Mouse (Mus musculus) left cerebral cortex, postnatal 36 days (tissue): ENCODE measurements at regions not wholly inside any gene's neighbourhood (a gene's known extent, or its start where the extent isn't known, plus 50 kb on each side); places are given as distances from the start of the nearest gene placed in this dataset.

Experiments
- DNase-seq, 2 experiments: peaks; one replicate each; pipeline ENCODE4 v3.0.0; 2021 to 2022; ENCODE audit warnings: low spot score in 2 of 2, mixed read lengths in 1 of 2
- intact Hi-C: fragments of 180-260 bp; cut with DNase I; formaldehyde crosslinking; loops from one replicate; pipeline ENCODE4 v1.15.1; 2025

DNA sequence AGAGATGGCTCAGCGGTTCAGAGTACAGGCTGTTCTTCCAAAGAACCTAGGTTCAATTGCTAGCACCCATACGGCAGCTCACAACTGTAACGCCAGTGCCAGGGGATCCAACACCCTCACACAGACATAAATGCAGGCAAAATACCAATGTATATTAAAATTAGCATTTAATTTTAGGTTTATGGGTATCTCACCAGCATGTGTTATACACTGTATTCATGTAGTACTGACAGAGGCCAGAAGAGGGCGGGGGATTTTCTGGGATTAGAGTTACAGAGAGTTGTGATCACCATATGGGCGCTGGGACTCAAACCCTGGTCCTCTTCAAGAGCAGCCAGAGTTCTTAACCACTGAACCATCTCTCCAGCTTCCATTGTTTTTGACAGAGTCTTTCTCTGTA lies 121.8 kb upstream of the Lhx1 start:
- intact Hi-C loops: no loop called here
- no peak for DNase-seq

DNA sequence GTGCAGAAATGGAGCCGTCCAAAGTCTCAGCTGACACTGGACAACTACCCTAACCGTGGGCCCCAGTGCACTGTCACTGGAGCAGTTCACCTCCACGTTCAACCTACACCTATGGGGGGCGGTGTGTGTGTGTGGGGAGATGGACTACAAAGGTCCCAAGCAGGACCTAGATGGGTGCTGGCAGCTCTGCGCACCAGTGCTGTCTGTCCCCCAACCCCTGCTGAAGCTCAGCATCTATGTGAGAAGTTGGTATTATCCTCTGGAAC lies 117.7 kb upstream of the Lhx1 start:
- no peak for DNase-seq
- intact Hi-C loops: no loop called here

DNA sequence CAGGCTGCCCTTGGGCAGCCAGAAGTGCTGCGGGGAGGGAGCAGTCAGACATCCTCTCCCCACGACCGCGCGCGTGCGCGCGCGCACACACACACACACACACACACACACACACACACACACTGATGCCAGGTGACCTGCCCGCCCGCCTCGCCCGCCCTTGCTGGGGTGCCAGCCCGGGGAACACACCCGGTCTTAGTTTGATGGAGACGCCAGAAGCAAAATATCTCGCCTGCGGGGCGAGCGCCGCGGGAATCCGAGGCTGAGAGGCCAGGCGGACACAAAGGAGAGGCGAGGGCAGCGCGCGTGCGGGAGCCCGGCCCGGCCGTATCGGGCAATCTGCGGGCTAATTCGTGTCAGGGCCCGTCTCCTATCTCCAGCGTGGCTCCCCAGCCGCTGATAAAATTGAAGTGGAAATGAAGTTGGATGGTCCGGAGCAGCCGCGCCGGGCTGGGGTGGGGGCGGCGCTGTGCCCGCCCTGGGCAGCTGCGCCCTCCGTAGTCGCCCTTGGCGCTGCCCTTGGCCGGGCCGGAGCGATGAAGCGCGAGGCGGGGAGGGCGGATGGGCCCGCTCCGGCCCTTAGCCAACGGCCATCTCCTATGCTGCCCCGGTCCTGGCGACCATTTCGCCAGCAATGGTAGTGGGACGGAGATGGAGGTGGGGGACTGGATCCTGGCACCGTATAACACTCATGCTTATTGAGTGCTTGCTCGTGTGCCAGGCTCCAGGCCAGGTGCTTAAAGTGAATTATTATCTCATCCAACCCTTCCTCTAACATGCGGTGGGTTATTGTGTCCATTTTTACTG lies 117.2 kb upstream of the Lhx1 start:
- intact Hi-C loops: no loop called here
- DNase-seq: peak; percentile 22 to 46

DNA sequence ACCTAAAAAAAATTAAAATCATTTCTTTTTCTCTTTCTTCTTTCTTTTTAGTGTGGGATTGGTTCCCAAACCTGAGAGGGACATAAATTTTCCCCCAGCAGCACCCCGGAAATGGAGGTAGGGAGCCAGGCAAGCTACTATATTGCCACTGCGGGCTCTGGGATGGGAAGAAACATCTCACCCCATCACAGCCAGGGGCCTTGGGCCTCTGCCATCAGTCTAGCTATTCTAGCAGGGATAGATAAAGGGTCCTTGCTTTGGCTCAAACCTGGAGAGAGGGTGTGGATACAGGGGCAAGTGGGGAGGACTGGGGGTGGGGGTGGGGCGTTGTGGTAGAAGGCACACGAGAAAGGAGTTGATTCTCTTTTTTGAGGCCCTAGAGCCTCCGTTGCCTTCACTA lies 116.3 kb upstream of the Lhx1 start:
- intact Hi-C loops: no loop called here
- no peak for DNase-seq

DNA sequence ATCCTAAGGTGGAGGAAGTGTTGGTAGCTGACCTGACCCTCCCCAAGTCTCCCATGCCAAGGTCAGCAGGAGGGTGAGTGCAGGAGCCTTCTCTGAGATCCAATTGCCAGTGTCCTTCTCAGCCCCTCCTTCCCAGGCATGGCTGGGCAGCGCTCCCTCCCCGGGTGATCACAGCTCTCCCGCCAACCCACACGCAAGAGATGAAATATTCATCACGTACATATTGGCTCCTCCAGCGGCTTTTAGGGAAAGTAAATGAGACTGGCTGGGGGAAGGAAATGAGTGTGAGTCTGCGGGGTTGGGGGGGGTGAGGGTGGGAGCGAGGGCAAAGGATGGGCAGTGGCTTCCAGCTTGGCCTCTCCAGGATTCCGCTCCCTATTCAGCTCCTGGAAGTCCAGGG lies 113.0 kb upstream of the Lhx1 start:
- intact Hi-C loops: no loop called here
- DNase-seq: no peak

DNA sequence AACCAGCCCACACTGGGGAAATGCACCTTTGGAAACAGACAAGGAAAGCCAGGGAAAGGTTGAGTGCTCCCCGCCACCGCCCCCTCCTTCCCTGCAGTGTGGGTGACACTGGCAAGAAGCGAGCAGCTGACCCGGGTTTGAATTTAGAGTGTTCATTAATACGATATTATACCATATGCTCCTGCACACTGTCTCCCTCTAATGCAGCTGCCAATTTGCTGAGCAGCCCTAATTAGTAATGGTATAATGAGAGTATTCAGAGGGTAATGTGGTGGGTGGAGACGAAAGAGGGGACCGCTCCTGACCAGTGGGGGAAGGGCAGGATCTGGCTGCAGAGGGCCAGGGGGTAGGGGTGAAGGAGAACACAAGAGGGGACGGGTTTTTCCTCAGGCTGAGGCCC lies 111.9 kb upstream of the Lhx1 start:
- DNase-seq: no peak
- intact Hi-C loops: no loop called here

DNA sequence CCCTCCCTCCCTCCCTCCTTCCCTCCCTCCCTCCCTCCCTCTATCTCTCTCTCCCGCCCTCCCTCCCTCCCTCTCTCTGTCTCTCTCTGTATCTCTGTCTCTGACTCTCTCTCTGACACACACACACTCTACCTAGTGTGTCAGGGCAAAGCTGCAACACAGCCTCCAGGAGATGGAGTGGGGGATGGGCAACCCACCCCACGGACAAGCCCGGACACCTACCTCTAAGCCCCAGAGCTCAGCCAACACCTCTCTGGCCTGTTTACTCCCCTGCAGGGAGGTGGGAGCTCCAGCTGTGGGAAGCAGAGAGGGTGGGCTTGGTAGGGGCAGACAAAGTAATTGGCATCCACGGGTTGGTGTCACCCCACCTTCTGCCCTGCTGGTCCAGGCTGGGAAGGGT lies 109.7 kb upstream of the Lhx1 start:
- intact Hi-C loops: no loop called here

DNA sequence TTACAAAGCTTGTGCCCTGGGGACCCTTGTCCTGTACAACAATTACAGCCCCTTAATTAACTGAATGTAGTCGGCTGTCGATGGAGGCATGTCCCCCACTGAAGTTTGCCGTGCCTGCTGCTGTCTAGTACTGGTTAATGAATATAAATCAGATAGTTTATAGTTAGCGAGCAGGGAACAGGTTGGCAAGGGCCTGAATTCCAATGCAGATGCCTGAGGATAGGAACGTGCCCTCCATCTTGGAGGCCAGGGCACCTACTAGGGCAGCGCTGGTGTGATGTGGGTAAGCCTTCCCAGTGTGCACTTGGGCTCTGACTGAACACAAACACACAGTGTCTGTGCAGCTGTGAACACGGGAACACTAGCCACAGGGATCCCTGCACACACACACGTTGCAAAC lies 108.0 kb upstream of the Lhx1 start:
- no peak for DNase-seq
- intact Hi-C loops: no loop called here

More for the DNA sequence above, 109.7 kb upstream of the Lhx1 start:
- no peak for DNase-seq

DNA sequence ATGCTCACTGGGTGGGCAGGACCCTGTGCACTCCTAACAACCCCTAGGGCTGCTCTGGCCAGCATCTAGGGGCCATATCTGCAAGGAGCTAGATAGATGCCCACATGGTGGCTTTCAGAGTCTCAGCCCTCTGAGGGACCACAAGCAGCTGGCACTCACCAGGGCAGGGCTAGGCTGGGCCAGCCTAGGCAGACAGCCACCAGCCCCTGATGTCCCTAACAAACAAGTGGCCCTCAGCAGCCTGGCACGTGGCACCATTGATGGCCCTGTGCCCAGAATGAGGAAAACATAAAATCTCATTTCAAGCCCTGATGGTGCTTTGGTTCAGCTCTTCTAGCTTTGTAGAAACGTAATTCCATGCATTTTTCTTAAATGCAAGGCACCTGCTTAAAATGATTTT lies 102.8 kb upstream of the Lhx1 start:
- DNase-seq: no peak
- intact Hi-C loops: no loop called here

DNA sequence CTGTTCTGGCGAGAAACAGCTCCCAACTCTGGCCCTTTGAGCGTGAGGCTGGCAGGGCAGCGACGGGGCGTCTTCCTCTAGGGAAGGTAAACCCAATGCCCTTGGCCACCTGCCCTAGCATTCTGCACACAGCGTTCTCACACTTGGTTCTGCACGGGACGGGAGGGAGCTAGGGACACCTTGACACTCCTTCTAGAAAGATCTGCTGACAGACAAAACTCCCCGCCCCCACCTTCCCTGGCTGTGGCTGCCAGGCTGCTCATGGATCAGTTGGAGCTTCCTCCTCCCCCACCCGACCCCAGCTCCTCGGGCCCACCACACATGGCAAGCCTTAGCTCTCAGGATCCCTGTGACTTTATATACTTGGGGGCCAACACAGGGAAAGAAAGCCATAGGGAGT lies 102.3 kb upstream of the Lhx1 start:
- intact Hi-C loops: no loop called here
- no peak for DNase-seq

DNA sequence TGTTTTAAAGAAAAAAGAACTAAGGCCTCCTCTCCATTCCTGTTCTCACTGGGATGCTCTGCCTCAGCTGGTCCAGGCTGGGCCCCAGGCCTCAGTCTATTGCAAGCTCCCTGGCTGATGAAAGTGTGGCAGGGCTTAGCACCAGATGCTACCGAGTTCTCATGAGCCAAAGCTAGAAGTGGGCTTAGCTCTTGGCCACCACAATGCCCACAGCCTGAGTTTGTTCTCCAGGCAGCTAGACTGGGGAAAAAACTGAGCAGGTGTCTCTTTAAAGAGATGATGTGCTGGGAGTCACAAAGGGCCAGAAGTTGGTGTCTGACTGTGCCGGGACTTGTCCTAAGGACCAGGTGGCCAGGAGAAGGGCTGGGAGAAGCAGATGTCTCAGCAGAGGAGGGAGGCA lies 101.9 kb upstream of the Lhx1 start:
- DNase-seq: no peak
- intact Hi-C loops: no loop called here

DNA sequence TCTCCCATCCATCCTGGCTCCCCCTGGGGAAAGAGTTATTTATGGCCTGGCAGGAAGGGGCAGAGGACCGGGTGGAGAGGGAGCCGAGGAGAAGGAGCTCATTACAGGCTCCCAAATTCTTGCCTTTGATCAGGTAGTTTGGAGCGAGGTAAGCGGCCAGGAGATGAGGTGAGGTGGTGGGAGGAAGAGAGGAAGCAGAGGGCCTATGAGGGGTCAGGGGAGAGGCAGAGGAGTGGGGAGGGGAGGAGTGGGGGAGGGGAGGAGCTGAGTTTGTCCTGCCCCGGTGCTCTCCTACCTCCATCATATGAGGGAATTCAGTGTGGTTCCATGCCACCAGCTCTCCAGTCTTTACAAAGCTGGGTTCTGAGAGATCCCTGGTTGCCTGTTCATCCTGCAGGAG lies 98.8 kb upstream of the Lhx1 start:
- intact Hi-C loops: no loop called here
- no peak for DNase-seq

DNA sequence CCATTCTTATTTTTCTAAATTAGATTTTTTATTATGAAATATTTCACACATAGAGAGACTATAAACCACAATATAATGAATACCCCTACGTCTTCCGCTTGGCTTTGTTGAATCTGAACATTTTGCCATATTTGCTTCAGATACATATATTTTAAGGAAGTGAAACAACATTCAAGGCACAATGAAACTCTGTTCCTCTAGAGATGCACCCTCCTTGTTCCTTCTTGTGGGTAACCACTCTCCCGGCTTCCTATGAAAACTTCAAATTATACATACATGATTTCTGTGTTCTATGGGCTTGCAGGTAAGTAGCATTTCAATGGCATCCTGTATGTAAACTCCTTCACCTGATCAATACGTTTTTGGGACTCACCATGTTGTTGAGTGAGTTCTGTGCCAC lies 94.4 kb upstream of the Lhx1 start:
- intact Hi-C loops: no loop called here
- DNase-seq: no peak

DNA sequence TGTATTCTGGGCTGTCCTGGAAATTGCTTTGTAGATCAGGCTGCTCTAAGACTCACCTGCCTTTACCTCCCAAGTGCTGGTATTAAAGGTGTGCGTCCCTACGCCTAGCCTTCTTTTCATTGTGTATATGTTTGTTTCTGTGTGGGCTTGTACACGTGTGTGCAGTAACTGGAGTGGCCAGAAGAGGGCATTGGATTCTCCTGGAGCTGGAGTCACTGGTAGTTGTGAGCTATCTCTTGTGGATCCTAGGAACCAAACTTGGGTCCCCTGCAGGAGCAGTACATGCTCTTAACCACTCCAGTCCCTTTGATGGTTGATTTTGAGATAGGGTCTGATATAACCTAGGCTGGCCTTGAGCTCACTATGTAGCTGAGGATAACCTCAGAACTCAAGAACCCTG lies 93.2 kb upstream of the Lhx1 start:
- intact Hi-C loops: no loop called here
- no peak for DNase-seq

DNA sequence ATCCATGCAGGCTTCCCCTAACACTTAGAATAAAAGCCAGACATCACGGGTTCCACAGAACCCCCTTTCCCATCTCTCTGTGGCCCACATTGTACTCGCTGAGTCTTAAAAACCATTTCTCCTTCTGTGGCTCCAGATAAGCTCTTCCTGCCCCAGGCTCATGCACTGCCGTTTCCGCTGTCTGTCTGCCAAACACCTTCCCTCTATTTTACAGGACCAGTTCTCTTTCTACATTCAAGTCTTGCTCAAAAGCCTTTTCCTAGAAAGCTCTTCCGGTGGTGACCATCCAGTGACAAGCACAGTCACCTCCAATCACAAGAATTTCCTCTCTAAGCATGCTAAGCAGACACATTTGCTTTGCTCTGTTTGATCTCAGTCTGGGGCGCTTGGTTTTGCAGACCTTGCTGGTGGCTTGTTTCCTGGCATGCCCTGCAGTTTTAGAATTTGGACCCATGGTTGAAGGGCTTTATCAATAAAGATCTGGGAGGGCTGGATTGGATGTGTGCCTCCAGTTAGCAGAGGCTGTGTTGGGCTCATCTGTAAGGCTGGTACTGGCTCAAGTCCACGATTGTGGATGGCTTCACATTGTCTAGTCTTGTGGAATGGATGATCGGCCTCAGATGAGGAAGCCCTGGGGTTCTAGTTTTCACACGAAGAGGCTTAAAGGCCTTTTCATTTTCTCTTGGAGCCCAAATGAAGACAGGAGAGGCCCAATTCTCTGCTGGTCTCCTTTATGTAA lies 87.8 kb upstream of the Lhx1 start:
- intact Hi-C loops: no loop called here
- no peak for DNase-seq

DNA sequence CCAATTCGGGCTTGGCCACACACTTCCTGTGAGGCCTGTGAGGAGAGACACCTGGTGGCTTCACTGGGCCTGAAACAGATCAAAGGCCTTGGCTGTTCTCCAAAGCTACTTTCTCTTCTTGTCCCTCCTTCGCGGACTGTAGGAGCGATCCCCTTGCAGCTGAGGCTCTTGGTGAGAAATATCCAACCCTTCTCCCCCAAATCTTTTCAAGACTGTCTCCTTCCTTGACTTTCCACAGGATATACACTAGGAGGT lies 86.2 kb upstream of the Lhx1 start:
- DNase-seq: no peak
- intact Hi-C loops: no loop called here

DNA sequence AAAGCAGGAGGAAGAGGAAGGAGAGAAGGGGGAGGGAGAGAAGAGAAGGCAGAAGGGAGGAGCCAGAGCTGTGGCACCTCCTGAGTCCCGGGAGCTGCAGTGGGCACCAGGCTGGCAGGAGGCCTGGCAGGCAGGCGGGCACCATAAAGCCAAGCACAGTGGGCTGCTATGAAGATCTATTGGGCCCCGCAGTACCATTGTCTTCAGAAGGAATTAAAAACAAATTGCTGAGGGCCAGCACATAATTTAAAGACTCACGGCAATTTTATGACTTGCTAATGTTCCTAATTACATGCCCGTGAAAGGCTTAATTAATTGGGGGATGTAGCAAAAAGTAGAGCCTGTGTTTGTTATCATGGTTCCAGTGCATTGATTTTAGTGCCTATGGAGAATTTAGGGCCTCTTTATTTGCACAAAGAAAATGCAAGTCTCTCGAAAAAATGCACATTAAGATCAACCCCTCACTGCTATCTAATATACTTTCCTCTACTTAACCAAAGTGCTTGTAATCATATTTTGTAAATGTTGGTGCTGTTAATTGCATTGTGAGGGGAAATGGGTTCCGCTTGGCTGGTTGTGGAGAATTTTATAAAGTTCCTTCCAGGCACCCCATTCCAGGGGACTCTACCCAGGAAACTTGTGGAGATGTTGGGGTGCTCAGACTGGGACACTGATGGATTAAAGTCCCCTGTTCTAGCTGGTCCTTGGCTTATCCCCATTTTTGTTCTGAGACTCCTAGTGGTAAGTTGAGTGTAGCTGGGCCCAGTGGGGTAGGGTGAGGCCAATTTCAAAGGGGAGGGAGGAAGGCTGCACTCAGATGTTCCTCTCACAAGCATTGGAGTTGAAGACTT lies 85.7 kb upstream of the Lhx1 start:
- intact Hi-C loops: no loop called here
- no peak for DNase-seq

DNA sequence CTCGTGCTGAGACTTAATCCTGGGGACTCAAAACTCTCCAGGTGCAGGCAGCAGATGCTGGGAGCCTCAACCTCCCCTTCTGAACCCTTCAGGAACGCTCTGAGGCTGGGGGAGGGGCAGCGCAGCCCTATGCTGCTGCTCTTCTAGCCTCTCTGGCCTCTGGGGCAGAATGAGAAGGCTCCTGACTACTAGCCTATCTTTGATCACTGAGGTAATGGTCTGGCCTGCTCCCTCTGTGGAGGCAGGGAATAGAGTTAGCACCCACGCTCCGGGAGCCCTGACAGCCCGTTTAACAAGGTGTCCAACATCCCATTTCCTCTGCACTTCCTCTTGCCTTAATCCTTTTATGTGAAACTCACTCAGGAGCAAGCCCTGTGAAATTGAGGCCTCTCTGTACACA lies 79.4 kb upstream of the Lhx1 start:
- DNase-seq: no peak
- intact Hi-C loops: no loop called here

DNA sequence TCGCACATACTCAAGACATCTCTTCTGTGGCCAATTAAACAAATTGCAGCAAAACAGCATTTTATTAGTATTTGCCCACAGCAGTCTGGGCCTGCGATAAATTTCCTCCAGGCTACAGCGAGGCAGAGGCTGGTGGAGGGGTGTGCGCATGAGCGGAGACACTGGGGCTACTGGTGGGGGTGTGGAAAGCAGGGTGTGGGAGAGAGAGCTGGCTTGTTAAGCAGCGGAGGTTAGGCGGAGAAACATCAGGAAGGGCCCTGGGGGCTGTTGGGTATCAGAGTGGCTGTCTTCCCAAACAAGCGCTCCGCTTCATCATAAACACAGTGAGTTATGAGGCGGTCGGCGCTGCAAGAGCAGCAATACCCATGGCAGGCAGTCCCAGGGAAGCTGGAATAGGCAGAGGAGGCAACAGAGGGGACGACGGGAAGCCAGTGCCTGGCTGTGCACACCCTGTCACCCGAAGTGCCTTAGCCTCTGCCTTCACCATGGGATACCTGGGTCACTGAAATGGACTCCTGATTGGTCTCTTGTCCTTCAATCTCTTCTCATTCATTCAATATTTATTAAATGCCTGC lies 74.0 kb upstream of the Lhx1 start:
- no peak for DNase-seq

DNA sequence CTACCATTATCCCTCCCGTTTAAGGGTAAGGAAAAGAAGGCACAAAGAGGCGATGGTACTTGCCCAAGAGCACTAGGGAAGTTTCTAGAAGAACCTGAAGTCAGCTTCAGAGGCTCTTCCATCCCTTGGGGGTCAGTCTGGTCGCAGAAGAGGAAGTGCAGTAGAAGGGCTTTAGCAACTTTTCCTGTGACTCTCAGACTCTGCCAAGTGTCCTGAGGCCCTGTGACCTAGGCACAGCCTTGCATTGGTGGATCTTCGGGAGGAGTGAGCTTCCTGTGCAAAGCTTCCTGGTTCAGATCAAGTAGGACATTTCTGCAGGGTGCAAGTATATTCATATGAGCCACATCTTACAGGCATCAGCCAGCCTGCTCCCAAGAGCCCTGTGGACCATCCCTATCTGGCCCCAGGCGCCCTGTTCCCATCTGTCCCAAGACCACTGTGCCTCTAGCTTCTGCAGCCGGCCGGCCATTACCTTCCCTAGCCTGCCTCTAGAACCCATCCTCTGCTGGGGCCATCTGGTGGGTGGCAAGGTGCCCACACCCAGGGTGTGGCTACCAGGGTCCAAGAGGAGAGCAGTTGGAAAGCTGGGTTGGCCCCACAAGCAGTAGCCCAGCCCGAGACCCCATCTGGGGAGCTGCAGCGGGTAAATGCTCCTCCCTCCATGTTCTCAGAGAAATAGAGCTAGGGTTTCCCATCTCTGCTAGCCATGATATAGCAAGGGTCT lies 72.4 kb upstream of the Lhx1 start:
- intact Hi-C loops: no loop called here
- DNase-seq: no peak

More for the DNA sequence above, 74.0 kb upstream of the Lhx1 start:
- intact Hi-C loops: no loop called here
